Comparison of ENCODE assay signal across 12 mouse cellular contexts in genomic region chr10:98474581-98474980, GRCm38 (mm10).
"Had no signal": no experiment of that assay in that cellular context is flagged by ENCODE, and none has a peak within 500 bp of the region (broad histone marks: within the 10 kb centered on the region; RNA-seq: fewer than 3 reads in every experiment).

No protein-coding gene starts in this region.

- H3K36me3 ChIP-seq: limb, embryonic 13.5 days; liver, embryonic 12.5 days; midbrain, embryonic 15.5 days; neural tube, embryonic 15.5 days had no signal

- DNase-seq: kidney, adult 18-20 months; kidney, postnatal 14 days; left cerebral cortex, postnatal 4 days; thymus, postnatal 4 days had no signal

- H3K4me2 ChIP-seq: limb, embryonic 13.5 days; liver, embryonic 12.5 days; midbrain, embryonic 11.5 days; midbrain, embryonic 15.5 days; neural tube, embryonic 15.5 days had no signal

- H3K4me1 ChIP-seq: limb, embryonic 13.5 days; liver, embryonic 12.5 days; megakaryocyte, embryonic 14.5 days; midbrain, embryonic 15.5 days; neural tube, embryonic 15.5 days had no signal

- H3K9me3 ChIP-seq: limb, embryonic 13.5 days; liver, embryonic 12.5 days; megakaryocyte, embryonic 14.5 days; midbrain, embryonic 15.5 days; neural tube, embryonic 15.5 days had no signal

- H3K4me3 ChIP-seq: limb, embryonic 13.5 days; liver, embryonic 12.5 days; megakaryocyte, embryonic 14.5 days; midbrain, embryonic 15.5 days; neural tube, embryonic 15.5 days had no signal

- ATAC-seq: liver, embryonic 12.5 days; midbrain, embryonic 15.5 days had no signal

- H3K27me3 ChIP-seq: limb, embryonic 13.5 days; liver, embryonic 12.5 days; megakaryocyte, embryonic 14.5 days; midbrain, embryonic 15.5 days; neural tube, embryonic 15.5 days had no signal

- H3K9ac ChIP-seq: limb, embryonic 13.5 days; liver, embryonic 12.5 days; midbrain, embryonic 15.5 days; neural tube, embryonic 15.5 days had no signal

- H3K27ac ChIP-seq: limb, embryonic 13.5 days; liver, embryonic 12.5 days; macrophage; midbrain, embryonic 15.5 days; neural tube, embryonic 15.5 days; stomach, postnatal 0 days had no signal
